Mouse (Mus musculus) embryonic facial prominence, embryonic 11.5 days (tissue): Measurements from ENCODE around the gene Mrpl51. TPM values are rescaled to one million over a fixed set of nuclear protein-coding genes. Genes with fewer than 3 reads are reported as not detected.

Experiments
- ATAC-seq: fragments of 200-750 bp; cut with Nextera tagmentation; replicated peaks from 2 replicates; pipeline ENCODE4 v1.8.0; 2017; ENCODE audit warnings: low read depth; ENCODE audit not compliant: insufficient number of reproducible peaks, low FRiP score, low TSS enrichment
- DNase-seq: peaks from one replicate; pipeline ENCODE4 v3.0.0-alpha.2; 2015; ENCODE audit warnings: low spot score
- H3K27ac ChIP-seq: fragments of 300-500 bp; sonication (generic); replicated peaks from 2 replicates; pipeline ENCODE4 v1.5.1; 2014; ENCODE audit warnings: mild to moderate bottlenecking, low read depth, low read length, control low read depth
- H3K27me3 ChIP-seq: fragments of 300-500 bp; sonication (generic); 2 replicates; pipeline ENCODE4 v1.6.1; 2014; ENCODE audit warnings: mild to moderate bottlenecking, low read length, moderate library complexity, mixed read lengths; ENCODE audit not compliant: control insufficient read depth, insufficient read depth
- H3K36me3 ChIP-seq: fragments of 300-500 bp; sonication (generic); replicated peaks from 2 replicates; pipeline ENCODE4 v1.6.1; 2014; ENCODE audit warnings: low read depth, mild to moderate bottlenecking, low read length, moderate library complexity, mixed read lengths; ENCODE audit not compliant: control insufficient read depth, insufficient read depth
- H3K4me1 ChIP-seq: fragments of 300-500 bp; sonication (generic); 2 replicates; pipeline ENCODE4 v1.6.1; 2014; ENCODE audit warnings: low read length, mixed read lengths; ENCODE audit not compliant: control insufficient read depth, insufficient read depth
- H3K4me2 ChIP-seq: fragments of 300-500 bp; sonication (generic); 2 replicates; pipeline ENCODE4 v1.6.1; 2014; ENCODE audit warnings: low read depth, mild to moderate bottlenecking, control low read depth, low read length, moderate library complexity
- H3K4me3 ChIP-seq: fragments of 300-500 bp; sonication (generic); 2 replicates; pipeline ENCODE4 v1.5.1; 2014; ENCODE audit warnings: low read depth, low read length, control low read depth
- H3K9ac ChIP-seq: fragments of 300-500 bp; sonication (generic); replicated peaks from 2 replicates; pipeline ENCODE4 v1.6.1; 2014; ENCODE audit warnings: mild to moderate bottlenecking, control low read depth, low read length
- H3K9me3 ChIP-seq: fragments of 300-500 bp; sonication (generic); replicated peaks from 2 replicates; pipeline ENCODE4 v1.6.1; 2016; ENCODE audit warnings: mild to moderate bottlenecking, low read length, inconsistent platforms, mixed read lengths; ENCODE audit not compliant: control insufficient read depth
- WGBS: fragments of 180-500 bp; shearing (Covaris S2); extraction: QIAGEN DNeasy Blood & Tissue Kit; methylation state at CpG from one replicate; pipeline ENCODE4 v1.1.7; 2014; 5-methylcytosine and 5-hydroxymethylcytosine counted together
- polyA plus RNA-seq: library from polyadenylated mRNA; unstranded; fragments of >200 nt; fragmentation: Nextera tagmentation; extraction: Ambion mirVana; gene quantifications from 2 replicates; pipeline ENCODE4 v1.2.1, GENCODE M21; 2014

The Mrpl51 gene
- polyA plus RNA-seq, 1 experiment from 2014 or later = 205 TPM

- no peaks in the 10 kb centered on the region for H3K27me3 ChIP-seq
- H3K9ac ChIP-seq = peak within 1 kb of the TSS; percentile 98
- H3K36me3 ChIP-seq = peaks cover 23% of the 10 kb centered on the region
- DNase-seq (peak; percentile 73), ATAC-seq (peak; percentile 40)
- H3K4me1 ChIP-seq = peaks cover 13% of the 10 kb centered on the region
- WGBS = 0% methylated on average over 18 of the region's 18 CpGs
- H3K4me3 ChIP-seq = peak within 1 kb of the TSS; percentile 90
- H3K9me3 ChIP-seq = no peaks in the 10 kb centered on the region
- H3K27ac ChIP-seq = peak within 1 kb of the TSS; percentile 87
- peak within 1 kb of the TSS; percentile 83 for H3K4me2 ChIP-seq
Measured at GRCm38 (mm10) chr6:125166051-125166751, 25.4 kb upstream of the Mrpl51 start, which contains the start of gene Gapdh. Gene Gapdh, minus strand, starts transcription at chr6:125166467.

GRCm38 (mm10) chr6:125166861-125167650 is 24.5 kb upstream of the Mrpl51 start:
- H3K9ac ChIP-seq = peak overlapping the region; percentile 22; the same call in 1 of the 2 replicates
- H3K4me1 ChIP-seq = peaks cover 13% of the 10 kb centered on the region
- H3K9me3 ChIP-seq = no peaks in the 10 kb centered on the region
- WGBS = 21% methylated on average over 10 of the region's 10 CpGs
- H3K36me3 ChIP-seq = peaks cover 30% of the 10 kb centered on the region
- H3K27me3 ChIP-seq = no peaks in the 10 kb centered on the region
- H3K27ac ChIP-seq = peak overlapping the region; percentile 85
- DNase-seq = peak; percentile 36
- 0 out of 2 replicates have a peak, but pooled peaks have one; percentile 6 for ATAC-seq
- peak overlapping the region; percentile 68 for H3K4me2 ChIP-seq
- peak overlapping the region; percentile 90; the same call in 1 of the 2 replicates for H3K4me3 ChIP-seq

- Histone ChIP-seq H3K4me1 (peaks cover 13% of the 10 kb centered on the region), H3K9me3 (no peaks in the 10 kb centered on the region), H3K36me3 (peaks cover 40% of the 10 kb centered on the region), H3K4me3 (no peak overlapping the region), H3K9ac (no peak overlapping the region), H3K4me2 (no peak overlapping the region), H3K27me3 (no peaks in the 10 kb centered on the region), H3K27ac (no peak overlapping the region)
- ATAC-seq (no peak), DNase-seq (no peak)
- WGBS = 89% methylated on average over 14 of the region's 14 CpGs
Measured at GRCm38 (mm10) chr6:125168086-125168485, 23.5 kb upstream of the Mrpl51 start.

- ATAC-seq = no peak
- DNase-seq = no peak
- H3K27me3 ChIP-seq = no peaks in the 10 kb centered on the region
- H3K36me3 ChIP-seq = peaks cover 55% of the 10 kb centered on the region
- H3K9me3 ChIP-seq = no peaks in the 10 kb centered on the region
- peaks cover 11% of the 10 kb centered on the region for H3K4me1 ChIP-seq
- H3K27ac ChIP-seq = no peak overlapping the region
- 90% methylated on average over 6 of the region's 6 CpGs for WGBS
- no peak overlapping the region for H3K4me3 ChIP-seq
- no peak overlapping the region for H3K4me2 ChIP-seq
- no peak overlapping the region for H3K9ac ChIP-seq
Measured at GRCm38 (mm10) chr6:125170194-125170593, 21.4 kb upstream of the Mrpl51 start.

- peaks cover 4% of the 10 kb centered on the region; the same call in 1 of the 2 replicates for H3K4me1 ChIP-seq
- H3K36me3 ChIP-seq = peaks cover 67% of the 10 kb centered on the region
- ATAC-seq (no peak), DNase-seq (no peak)
- no peak overlapping the region for H3K4me2 ChIP-seq
- H3K9ac ChIP-seq = no peak overlapping the region
- no peaks in the 10 kb centered on the region for H3K9me3 ChIP-seq
- H3K27ac ChIP-seq = no peak overlapping the region
- 85% methylated on average over 2 of the region's 2 CpGs for WGBS
- H3K27me3 ChIP-seq = no peaks in the 10 kb centered on the region
- H3K4me3 ChIP-seq = no peak overlapping the region
Measured at GRCm38 (mm10) chr6:125172474-125172873, 19.1 kb upstream of the Mrpl51 start.

- Histone ChIP-seq H3K36me3 (peaks cover 69% of the 10 kb centered on the region), H3K4me2 (no peak overlapping the region), H3K27ac (no peak overlapping the region), H3K9me3 (no peaks in the 10 kb centered on the region), H3K27me3 (no peaks in the 10 kb centered on the region), H3K4me3 (no peak overlapping the region), H3K4me1 (no peaks in the 10 kb centered on the region), H3K9ac (no peak overlapping the region)
- DNase-seq = no peak
- no peak for ATAC-seq
- 97% methylated on average over 7 of the region's 7 CpGs for WGBS
Measured at GRCm38 (mm10) chr6:125173256-125173655, 18.3 kb upstream of the Mrpl51 start.

GRCm38 (mm10) chr6:125175469-125175868 is 16.1 kb upstream of the Mrpl51 start:
- no peak overlapping the region for H3K4me3 ChIP-seq
- no peaks in the 10 kb centered on the region for H3K27me3 ChIP-seq
- H3K9ac ChIP-seq = no peak overlapping the region
- peaks cover 65% of the 10 kb centered on the region for H3K36me3 ChIP-seq
- no peak for ATAC-seq
- WGBS = 91% methylated on average over 5 of the region's 5 CpGs
- H3K9me3 ChIP-seq = no peaks in the 10 kb centered on the region
- H3K4me1 ChIP-seq = no peaks in the 10 kb centered on the region
- no peak for DNase-seq
- no peak overlapping the region for H3K4me2 ChIP-seq
- H3K27ac ChIP-seq = no peak overlapping the region

GRCm38 (mm10) chr6:125179601-125180000 is 12.0 kb upstream of the Mrpl51 start:
- Histone ChIP-seq H3K4me3 (no peak overlapping the region), H3K4me2 (no peak overlapping the region), H3K4me1 (no peaks in the 10 kb centered on the region), H3K27me3 (no peaks in the 10 kb centered on the region), H3K27ac (no peak overlapping the region), H3K9me3 (no peaks in the 10 kb centered on the region), H3K36me3 (peaks cover 67% of the 10 kb centered on the region), H3K9ac (no peak overlapping the region)
- ATAC-seq (no peak), DNase-seq (no peak)
- 94% methylated on average over 7 of the region's 7 CpGs for WGBS
